Mouse (Mus musculus): Measurements from ENCODE around the gene Ifnk. TPM values are rescaled to one million over a fixed set of nuclear protein-coding genes. Genes with fewer than 3 reads are reported as not detected.

Ifnk gene
- total RNA-seq, 1 experiment, result not detected

- H3K36me3 ChIP-seq (ENCODE audit: control insufficient read depth, insufficient read depth, low read length, poor library complexity, severe bottlenecking), result no peaks in the 10 kb centered on the region
- DNase-seq (ENCODE audit: low read depth, low spot score), result no peak
- no peak overlapping the region for H3K4me3 ChIP-seq (ENCODE audit: insufficient read depth in 1 of 2, low read depth in 1 of 2, low read length in 2 of 2, poor library complexity in 1 of 2, severe bottlenecking in 1 of 2)
- TF ChIP-seq HCFC1 (IDR thresholded peaks at IDR 0.05; ENCODE audit: borderline replicate concordance, insufficient read depth, low read length) (no peak), CHD2 (IDR thresholded peaks at IDR 0.05; ENCODE audit: low read depth, low read length) (no peak), ZNF384 (IDR thresholded peaks at IDR 0.05; ENCODE audit: low read depth, low read length) (no peak), MAFK (IDR thresholded peaks at IDR 0.05; ENCODE audit: insufficient read depth, low read depth, low read length) (no peak), ZC3H11A (IDR thresholded peaks at IDR 0.05; ENCODE audit: borderline replicate concordance, low read depth, low read length) (no peak)
- no peak overlapping the region for H3K9ac ChIP-seq (ENCODE audit: insufficient read depth, low read depth, low read length, poor library complexity, severe bottlenecking)
- in situ Hi-C loops (cut with MboI; ENCODE audit: low sequenced_read_pairs in 2 of 2, unreplicated experiment in 2 of 2), result no loop called here
- no peaks in the 10 kb centered on the region for H3K9me3 ChIP-seq (ENCODE audit: control insufficient read depth, insufficient read depth, low read depth, low read length)
- H3K27ac ChIP-seq (ENCODE audit: insufficient read depth, low read depth, low read length, poor library complexity, severe bottlenecking), result no peak overlapping the region
- H3K4me1 ChIP-seq (ENCODE audit: control insufficient read depth in 2 of 2, insufficient read depth in 2 of 2, low read length in 2 of 2, poor library complexity in 1 of 2), result peaks cover 0 to 21% of the 10 kb centered on the region in 2 experiments; a peak in 2 of 4 replicates
Measured at GRCm38 (mm10) chr4:35133411-35133810, 18.4 kb upstream of the Ifnk start.

GRCm38 (mm10) chr4:35134846-35135611 is 16.8 kb upstream of the Ifnk start:
- no peaks in the 10 kb centered on the region for H3K36me3 ChIP-seq (ENCODE audit: control insufficient read depth, insufficient read depth, low read length, poor library complexity, severe bottlenecking)

GRCm38 (mm10) chr4:35135806-35136205 is 16.1 kb upstream of the Ifnk start:
- Histone ChIP-seq H3K27ac (ENCODE audit: insufficient read depth, low read depth, low read length, poor library complexity, severe bottlenecking) (peak overlapping the region; percentile 55; the same call in 1 of the 2 replicates), H3K36me3 (ENCODE audit: control insufficient read depth, insufficient read depth, low read length, poor library complexity, severe bottlenecking) (no peaks in the 10 kb centered on the region), H3K4me1 (ENCODE audit: control insufficient read depth in 2 of 2, insufficient read depth in 2 of 2, low read length in 2 of 2, poor library complexity in 1 of 2) (peaks cover 0 to 21% of the 10 kb centered on the region in 2 experiments; a peak in 2 of 4 replicates), H3K4me3 (ENCODE audit: insufficient read depth in 1 of 2, low read depth in 1 of 2, low read length in 2 of 2, poor library complexity in 1 of 2, severe bottlenecking in 1 of 2) (no peak overlapping the region), H3K9me3 (ENCODE audit: control insufficient read depth, insufficient read depth, low read depth, low read length) (no peaks in the 10 kb centered on the region), H3K9ac (ENCODE audit: insufficient read depth, low read depth, low read length, poor library complexity, severe bottlenecking) (no peak overlapping the region)
- no peak for TF ChIP-seq CHD2 (IDR thresholded peaks at IDR 0.05; ENCODE audit: low read depth, low read length)
- TF ChIP-seq MAFK (IDR thresholded peaks at IDR 0.05; ENCODE audit: insufficient read depth, low read depth, low read length), result no peak
- no peak for TF ChIP-seq ZNF384 (IDR thresholded peaks at IDR 0.05; ENCODE audit: low read depth, low read length)
- no peak for TF ChIP-seq ZC3H11A (IDR thresholded peaks at IDR 0.05; ENCODE audit: borderline replicate concordance, low read depth, low read length)
- no peak for TF ChIP-seq HCFC1 (IDR thresholded peaks at IDR 0.05; ENCODE audit: borderline replicate concordance, insufficient read depth, low read length)
- peak; percentile 28 for DNase-seq (ENCODE audit: low read depth, low spot score)
- in situ Hi-C loops (cut with MboI; ENCODE audit: low sequenced_read_pairs in 2 of 2, unreplicated experiment in 2 of 2), result no loop called here

More at GRCm38 (mm10) chr4:35134846-35135611, 16.8 kb upstream of the Ifnk start:
- no peak for DNase-seq (ENCODE audit: low read depth, low spot score)
- Histone ChIP-seq H3K4me3 (ENCODE audit: insufficient read depth in 1 of 2, low read depth in 1 of 2, low read length in 2 of 2, poor library complexity in 1 of 2, severe bottlenecking in 1 of 2) (no peak overlapping the region), H3K4me1 (ENCODE audit: control insufficient read depth in 2 of 2, insufficient read depth in 2 of 2, low read length in 2 of 2, poor library complexity in 1 of 2) (peaks cover 0 to 21% of the 10 kb centered on the region in 2 experiments; a peak in 2 of 4 replicates), H3K9me3 (ENCODE audit: control insufficient read depth, insufficient read depth, low read depth, low read length) (no peaks in the 10 kb centered on the region), H3K27ac (ENCODE audit: insufficient read depth, low read depth, low read length, poor library complexity, severe bottlenecking) (no peak overlapping the region), H3K9ac (ENCODE audit: insufficient read depth, low read depth, low read length, poor library complexity, severe bottlenecking) (no peak overlapping the region)
- in situ Hi-C loops (cut with MboI; ENCODE audit: low sequenced_read_pairs in 2 of 2, unreplicated experiment in 2 of 2), result no loop called here
- no peak for TF ChIP-seq ZNF384 (IDR thresholded peaks at IDR 0.05; ENCODE audit: low read depth, low read length)
- no peak for TF ChIP-seq CHD2 (IDR thresholded peaks at IDR 0.05; ENCODE audit: low read depth, low read length)
- TF ChIP-seq ZC3H11A (IDR thresholded peaks at IDR 0.05; ENCODE audit: borderline replicate concordance, low read depth, low read length), result no peak
- TF ChIP-seq HCFC1 (IDR thresholded peaks at IDR 0.05; ENCODE audit: borderline replicate concordance, insufficient read depth, low read length), result no peak
- no peak for TF ChIP-seq MAFK (IDR thresholded peaks at IDR 0.05; ENCODE audit: insufficient read depth, low read depth, low read length)

GRCm38 (mm10) chr4:35136996-35137395 is 14.9 kb upstream of the Ifnk start:
- in situ Hi-C loops (cut with MboI; ENCODE audit: low sequenced_read_pairs in 2 of 2, unreplicated experiment in 2 of 2), result no loop called here
- H3K36me3 ChIP-seq (ENCODE audit: control insufficient read depth, insufficient read depth, low read length, poor library complexity, severe bottlenecking), result no peaks in the 10 kb centered on the region
- H3K4me3 ChIP-seq (ENCODE audit: insufficient read depth in 1 of 2, low read depth in 1 of 2, low read length in 2 of 2, poor library complexity in 1 of 2, severe bottlenecking in 1 of 2), result no peak overlapping the region
- no peak overlapping the region for H3K27ac ChIP-seq (ENCODE audit: insufficient read depth, low read depth, low read length, poor library complexity, severe bottlenecking)
- H3K9ac ChIP-seq (ENCODE audit: insufficient read depth, low read depth, low read length, poor library complexity, severe bottlenecking), result no peak overlapping the region
- TF ChIP-seq CHD2 (IDR thresholded peaks at IDR 0.05; ENCODE audit: low read depth, low read length) (no peak), ZNF384 (IDR thresholded peaks at IDR 0.05; ENCODE audit: low read depth, low read length) (no peak), HCFC1 (IDR thresholded peaks at IDR 0.05; ENCODE audit: borderline replicate concordance, insufficient read depth, low read length) (no peak), ZC3H11A (IDR thresholded peaks at IDR 0.05; ENCODE audit: borderline replicate concordance, low read depth, low read length) (no peak), MAFK (IDR thresholded peaks at IDR 0.05; ENCODE audit: insufficient read depth, low read depth, low read length) (no peak)
- H3K9me3 ChIP-seq (ENCODE audit: control insufficient read depth, insufficient read depth, low read depth, low read length), result no peaks in the 10 kb centered on the region
- DNase-seq (ENCODE audit: low read depth, low spot score), result no peak
- peaks cover 0 to 21% of the 10 kb centered on the region in 2 experiments; a peak in 2 of 4 replicates for H3K4me1 ChIP-seq (ENCODE audit: control insufficient read depth in 2 of 2, insufficient read depth in 2 of 2, low read length in 2 of 2, poor library complexity in 1 of 2)
